Mouse (Mus musculus) stomach, embryonic 14.5 days (tissue): ENCODE measurements around the gene Spag7. TPM values are rescaled to one million over a fixed set of nuclear protein-coding genes. Genes with fewer than 3 reads are reported as not detected.

Experiments
- ATAC-seq: fragments of 200-750 bp; cut with Nextera tagmentation; 2 replicates; pipeline ENCODE4 v1.8.0; 2017; ENCODE audit warnings: low read depth, moderate TSS enrichment; ENCODE audit not compliant: insufficient number of reproducible peaks, insufficient read depth, low FRiP score
- H3K27ac ChIP-seq: fragments of 300-500 bp; sonication (generic); 2 replicates; pipeline ENCODE4 v1.5.1; 2014; ENCODE audit warnings: mild to moderate bottlenecking, low read length, moderate library complexity, mixed read lengths
- H3K27me3 ChIP-seq: fragments of 300-500 bp; sonication (generic); 2 replicates; pipeline ENCODE4 v1.6.1; 2014; ENCODE audit warnings: low read length, control low read depth, mixed read lengths; ENCODE audit not compliant: control insufficient read depth, insufficient read depth
- H3K36me3 ChIP-seq: fragments of 300-500 bp; sonication (generic); 2 replicates; pipeline ENCODE4 v1.6.1; 2014; ENCODE audit warnings: mild to moderate bottlenecking, control low read depth, low read length, moderate library complexity, mixed read lengths; ENCODE audit not compliant: control insufficient read depth, insufficient read depth
- H3K4me1 ChIP-seq: fragments of 300-500 bp; sonication (generic); 2 replicates; pipeline ENCODE4 v1.6.1; 2014; ENCODE audit warnings: low read length, control low read depth, mixed read lengths; ENCODE audit not compliant: control insufficient read depth, insufficient read depth
- H3K4me2 ChIP-seq: fragments of 300-500 bp; sonication (generic); replicated peaks from 2 replicates; pipeline ENCODE4 v1.6.1; 2014; ENCODE audit warnings: low read depth, low read length, control low read depth
- H3K4me3 ChIP-seq: fragments of 300-500 bp; sonication (generic); 2 replicates; pipeline ENCODE4 v1.5.1; 2014; ENCODE audit warnings: low read depth, low read length, control low read depth
- H3K9ac ChIP-seq: fragments of 300-500 bp; sonication (generic); replicated peaks from 2 replicates; pipeline ENCODE4 v1.6.1; 2014; ENCODE audit warnings: low read depth, mild to moderate bottlenecking, control low read depth, low read length, moderate library complexity, mixed read lengths
- H3K9me3 ChIP-seq: fragments of 300-500 bp; sonication (generic); 2 replicates; pipeline ENCODE4 v1.6.1; 2016; ENCODE audit warnings: low read depth, low read length, control low read depth; ENCODE audit not compliant: control insufficient read depth
- WGBS: fragments of 180-500 bp; shearing (Covaris S2); extraction: QIAGEN DNeasy Blood & Tissue Kit; methylation state at CpG from one replicate; pipeline ENCODE4 v1.1.7; 2014; 5-methylcytosine and 5-hydroxymethylcytosine counted together
- polyA plus RNA-seq: library from polyadenylated mRNA; unstranded; fragments of >200 nt; fragmentation: Nextera tagmentation; extraction: Ambion mirVana; gene quantifications from 2 replicates; pipeline ENCODE4 v1.2.1, GENCODE M21; 2014

The Spag7 gene
- polyA plus RNA-seq, 1 experiment from 2014 or later: 170 TPM

DNA sequence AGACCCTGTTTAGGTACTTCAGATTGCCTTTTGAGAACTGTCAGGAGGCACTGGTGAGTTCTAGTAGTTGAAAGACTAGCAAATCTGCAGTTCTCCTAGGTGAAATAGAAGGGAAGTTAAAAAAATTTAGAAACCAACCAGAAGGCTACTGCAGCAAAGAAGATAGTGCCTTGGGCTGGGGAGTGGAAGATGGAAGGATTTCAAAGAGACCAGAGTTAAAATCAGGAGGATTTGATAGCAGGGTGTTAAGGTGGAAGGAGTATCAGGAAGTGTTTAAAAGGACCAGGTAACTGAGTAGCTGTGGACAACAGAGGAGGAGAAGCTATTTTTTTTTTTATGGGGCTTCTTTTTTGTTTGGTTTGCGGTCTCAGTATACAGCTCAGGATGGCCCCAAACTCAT, 31.5 kb downstream of the Spag7 start:
- no peaks in the 10 kb centered on the region for H3K9me3 ChIP-seq
- no peak for ATAC-seq
- H3K4me2 ChIP-seq: no peak overlapping the region
- no peak overlapping the region for H3K9ac ChIP-seq
- no peaks in the 10 kb centered on the region for H3K4me1 ChIP-seq
- H3K27me3 ChIP-seq: no peaks in the 10 kb centered on the region
- H3K36me3 ChIP-seq: no peaks in the 10 kb centered on the region; the same call in 1 of the 2 replicates
- no peak overlapping the region for H3K27ac ChIP-seq
- 89% methylated on average over 1 of the region's 1 CpGs for WGBS
- H3K4me3 ChIP-seq: no peak overlapping the region

DNA sequence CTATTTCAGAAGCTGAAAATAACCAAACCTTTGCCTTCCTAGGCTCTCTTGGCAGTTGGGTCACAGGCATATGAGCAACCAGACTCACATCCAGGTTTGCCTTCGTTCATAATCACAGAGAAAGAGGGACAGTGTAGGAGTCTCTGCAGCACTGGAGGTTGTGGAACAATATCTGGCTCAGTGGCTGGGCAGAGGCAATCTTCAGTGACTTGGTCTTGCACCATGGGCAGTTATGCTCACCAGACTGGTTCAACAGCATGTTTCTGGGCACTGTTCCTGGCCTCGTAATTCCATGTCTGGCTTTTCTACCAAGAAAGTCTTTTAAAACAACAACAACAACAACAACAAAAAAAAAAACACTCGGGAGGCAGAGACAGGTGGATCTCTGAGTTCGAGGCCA, 33.6 kb downstream of the Spag7 start:
- H3K4me3 ChIP-seq: no peak overlapping the region

DNA sequence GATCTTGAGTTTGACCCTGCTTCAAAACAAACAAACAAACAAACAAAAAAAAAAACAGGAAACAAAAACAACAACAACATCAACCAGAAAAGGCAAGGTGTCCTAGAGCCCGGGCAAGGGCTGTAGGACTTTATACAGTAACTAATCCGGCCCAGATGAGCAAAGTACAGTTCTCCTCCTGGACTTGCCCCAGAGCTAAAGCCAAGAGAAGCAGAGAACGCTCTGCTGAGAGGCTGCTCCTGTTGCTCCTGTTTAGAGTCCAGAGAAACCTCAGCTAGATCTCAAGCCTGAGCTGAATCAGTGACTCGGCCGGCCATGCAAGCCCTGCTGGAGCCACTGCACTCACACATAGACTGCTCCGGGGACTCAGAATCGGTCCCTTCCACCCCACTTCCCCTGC, 39.1 kb downstream of the Spag7 start:
- Histone ChIP-seq H3K27ac (no peak overlapping the region), H3K4me3 (no peak overlapping the region), H3K9ac (no peak overlapping the region), H3K4me1 (no peaks in the 10 kb centered on the region), H3K9me3 (no peaks in the 10 kb centered on the region), H3K36me3 (no peaks in the 10 kb centered on the region), H3K27me3 (no peaks in the 10 kb centered on the region), H3K4me2 (no peak overlapping the region)
- no peak for ATAC-seq
- 70% methylated on average over 7 of the region's 7 CpGs for WGBS

More for the DNA sequence above, 33.6 kb downstream of the Spag7 start:
- Histone ChIP-seq H3K36me3 (no peaks in the 10 kb centered on the region), H3K27me3 (no peaks in the 10 kb centered on the region), H3K4me2 (no peak overlapping the region), H3K4me1 (no peaks in the 10 kb centered on the region), H3K27ac (no peak overlapping the region), H3K9me3 (no peaks in the 10 kb centered on the region), H3K9ac (no peak overlapping the region)
- ATAC-seq: no peak
- WGBS: 76% methylated on average over 4 of the region's 4 CpGs

DNA sequence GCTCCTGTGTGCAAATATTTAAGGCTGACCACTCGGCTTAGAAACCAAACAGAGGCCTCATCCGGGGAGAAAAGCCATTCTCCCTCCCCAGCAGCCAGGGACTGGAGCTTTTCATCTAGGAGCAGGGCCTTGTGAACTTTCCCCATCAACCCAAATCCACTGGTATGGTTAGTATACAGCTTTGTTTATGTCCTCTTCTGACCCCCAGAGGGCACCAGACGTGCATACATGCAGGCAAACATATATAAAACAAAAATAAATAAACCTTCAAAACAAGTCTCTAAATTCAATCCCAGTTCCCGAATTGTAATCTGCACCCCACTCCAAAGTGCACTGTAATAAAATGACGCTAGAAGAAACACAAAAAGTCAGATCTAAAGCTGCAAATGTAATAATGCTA, 39.7 kb downstream of the Spag7 start:
- 46% methylated on average over 5 of the region's 5 CpGs for WGBS
- H3K36me3 ChIP-seq: no peaks in the 10 kb centered on the region

DNA sequence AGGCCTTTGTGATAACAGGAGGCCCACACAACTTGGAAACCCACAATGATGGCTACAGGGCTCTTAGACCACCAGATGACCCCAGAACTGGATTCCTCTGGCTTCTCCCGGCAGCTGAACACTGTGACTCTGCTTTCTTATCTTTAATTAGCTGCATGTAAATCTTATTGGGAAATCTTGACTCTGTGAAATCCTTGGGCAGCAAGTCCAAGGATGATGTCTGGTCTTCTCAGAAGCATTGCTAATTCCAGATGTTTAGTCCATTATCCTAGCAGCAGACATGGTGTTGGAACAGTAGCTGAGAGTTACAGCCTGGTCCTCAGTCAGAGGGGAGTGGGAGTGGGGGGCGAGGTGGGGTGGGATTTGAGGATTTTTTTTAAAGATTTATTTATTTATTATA, 40.8 kb downstream of the Spag7 start:
- Histone ChIP-seq H3K4me3 (no peak overlapping the region), H3K27me3 (no peaks in the 10 kb centered on the region), H3K4me1 (no peaks in the 10 kb centered on the region), H3K4me2 (no peak overlapping the region), H3K27ac (no peak overlapping the region), H3K36me3 (no peaks in the 10 kb centered on the region), H3K9me3 (no peaks in the 10 kb centered on the region), H3K9ac (no peak overlapping the region)
- no peak for ATAC-seq
- 68% methylated on average over 2 of the region's 2 CpGs for WGBS

More for the DNA sequence above, 39.7 kb downstream of the Spag7 start:
- no peaks in the 10 kb centered on the region for H3K4me1 ChIP-seq
- H3K4me3 ChIP-seq: no peak overlapping the region
- no peak overlapping the region for H3K9ac ChIP-seq
- H3K9me3 ChIP-seq: no peaks in the 10 kb centered on the region
- H3K4me2 ChIP-seq: no peak overlapping the region
- no peaks in the 10 kb centered on the region for H3K27me3 ChIP-seq
- no peak for ATAC-seq
- no peak overlapping the region for H3K27ac ChIP-seq

DNA sequence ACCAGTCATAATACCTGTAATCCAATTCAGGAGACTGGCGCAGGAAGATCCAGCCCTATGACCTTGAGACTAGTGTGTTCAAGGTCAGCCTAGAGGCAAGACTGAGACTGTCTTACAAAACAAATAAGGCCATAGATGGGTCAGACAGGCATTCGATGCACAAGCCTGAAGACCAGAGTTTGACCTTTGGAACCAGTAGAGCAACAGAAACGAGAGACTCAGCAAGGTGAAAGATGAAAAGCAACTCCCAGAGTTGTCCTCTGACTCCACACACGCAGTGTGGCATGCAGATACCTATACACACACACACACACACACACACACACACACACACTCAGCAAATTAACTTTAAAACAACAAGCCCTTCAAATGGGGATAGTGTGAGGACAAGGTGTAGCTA, 42.3 kb downstream of the Spag7 start:
- WGBS: 58% methylated on average over 4 of the region's 4 CpGs
- no peaks in the 10 kb centered on the region for H3K9me3 ChIP-seq

DNA sequence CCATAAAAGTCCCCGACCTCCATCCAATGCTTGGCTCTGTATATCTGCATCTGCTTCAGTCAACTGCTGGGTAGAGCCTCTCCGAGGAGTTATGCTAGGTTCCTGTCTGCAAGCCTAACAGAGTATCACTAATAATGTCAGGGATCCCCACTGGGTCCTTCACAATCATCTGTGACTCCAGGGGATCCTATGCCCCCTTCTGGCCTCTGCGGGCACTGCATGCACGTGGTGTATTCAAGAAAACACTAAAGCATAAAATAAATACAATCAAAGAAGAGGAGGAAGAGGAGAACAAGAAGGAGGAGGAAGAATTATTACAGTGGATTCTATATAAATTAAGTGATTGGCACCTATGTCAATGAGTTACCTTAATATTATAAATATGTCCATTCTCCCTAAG, 43.7 kb downstream of the Spag7 start:
- H3K4me2 ChIP-seq: no peak overlapping the region
- 40% methylated on average over 4 of the region's 4 CpGs for WGBS
- no peak for ATAC-seq
- H3K9ac ChIP-seq: no peak overlapping the region
- no peak overlapping the region for H3K27ac ChIP-seq
- no peaks in the 10 kb centered on the region for H3K4me1 ChIP-seq
- no peak overlapping the region for H3K4me3 ChIP-seq
- no peaks in the 10 kb centered on the region for H3K36me3 ChIP-seq
- no peaks in the 10 kb centered on the region for H3K27me3 ChIP-seq
- no peaks in the 10 kb centered on the region for H3K9me3 ChIP-seq

More for the DNA sequence above, 42.3 kb downstream of the Spag7 start:
- no peaks in the 10 kb centered on the region for H3K4me1 ChIP-seq
- H3K9ac ChIP-seq: no peak overlapping the region
- no peak for ATAC-seq
- no peak overlapping the region for H3K27ac ChIP-seq
- no peak overlapping the region for H3K4me3 ChIP-seq
- H3K36me3 ChIP-seq: no peaks in the 10 kb centered on the region
- no peak overlapping the region for H3K4me2 ChIP-seq
- no peaks in the 10 kb centered on the region for H3K27me3 ChIP-seq

DNA sequence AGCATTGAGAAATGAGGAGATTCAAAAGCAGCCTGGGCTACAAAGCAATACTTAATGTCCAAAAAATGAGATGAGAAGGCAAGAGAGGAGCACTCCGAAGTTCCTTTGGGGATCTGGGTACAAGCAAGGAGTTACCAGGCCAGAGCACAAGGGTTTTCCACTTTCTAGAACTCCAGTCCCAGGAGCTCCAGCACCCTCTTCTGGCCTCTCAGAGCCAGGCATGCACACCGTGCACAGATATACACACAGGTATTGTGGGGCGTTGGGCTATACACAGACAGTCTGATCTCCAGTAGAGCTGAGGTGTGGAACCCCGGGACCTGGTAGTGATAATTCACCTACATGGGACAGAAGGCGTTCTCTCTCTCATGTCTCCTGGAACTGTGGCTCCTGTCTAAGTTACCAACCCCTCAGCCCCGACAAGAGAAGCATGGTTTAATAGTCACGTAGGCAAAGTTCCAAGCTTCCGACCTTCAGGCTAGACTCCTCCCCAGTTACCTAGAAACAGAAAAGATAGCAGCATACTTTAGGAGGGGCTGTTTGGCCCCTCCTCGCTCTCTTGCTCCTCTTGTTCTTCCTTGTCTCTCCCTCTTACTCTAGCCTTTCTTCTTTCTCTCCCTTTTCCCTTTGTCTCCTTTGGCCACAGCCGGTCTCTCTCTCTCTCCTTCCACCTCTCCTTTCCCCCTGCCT, 46.0 kb downstream of the Spag7 start:
- 0 out of 2 replicates have a peak, but pooled peaks have one; percentile 23 for ATAC-seq
- no peaks in the 10 kb centered on the region for H3K27me3 ChIP-seq
- H3K9me3 ChIP-seq: no peaks in the 10 kb centered on the region
- WGBS: 72% methylated on average over 10 of the region's 10 CpGs
- H3K36me3 ChIP-seq: no peaks in the 10 kb centered on the region
- H3K4me1 ChIP-seq: no peaks in the 10 kb centered on the region
- H3K27ac ChIP-seq: no peak overlapping the region
- no peak overlapping the region for H3K4me3 ChIP-seq
- no peak overlapping the region for H3K4me2 ChIP-seq
- no peak overlapping the region for H3K9ac ChIP-seq
